Mouse (Mus musculus) heart, embryonic 11.5 days (tissue): ENCODE measurements around the gene Fto. TPM values are rescaled to one million over a fixed set of nuclear protein-coding genes. Genes with fewer than 3 reads are reported as not detected.

ENCODE experiments used
- ATAC-seq: fragments of 200-750 bp; cut with Nextera tagmentation; replicated peaks from 2 replicates; pipeline ENCODE4 v1.8.0; 2017; ENCODE audit warnings: moderate library complexity; ENCODE audit not compliant: insufficient number of reproducible peaks, low FRiP score, low TSS enrichment
- H3K27ac ChIP-seq: fragments of 300-500 bp; sonication (generic); 2 replicates; pipeline ENCODE4 v1.5.1; 2014; ENCODE audit warnings: mild to moderate bottlenecking, low read depth, low read length
- H3K27me3 ChIP-seq: fragments of 300-500 bp; sonication (generic); 2 replicates; pipeline ENCODE4 v1.6.1; 2014; ENCODE audit warnings: mild to moderate bottlenecking, low read length, mixed read lengths; ENCODE audit not compliant: control insufficient read depth, insufficient read depth
- H3K36me3 ChIP-seq: fragments of 300-500 bp; sonication (generic); 2 replicates; pipeline ENCODE4 v1.6.1; 2014; ENCODE audit warnings: mild to moderate bottlenecking, low read length, moderate library complexity, mixed read lengths; ENCODE audit not compliant: control insufficient read depth, insufficient read depth
- H3K4me1 ChIP-seq: fragments of 300-500 bp; sonication (generic); 2 replicates; pipeline ENCODE4 v1.6.1; 2014; ENCODE audit warnings: low read length; ENCODE audit not compliant: control insufficient read depth, insufficient read depth
- H3K4me2 ChIP-seq: fragments of 300-500 bp; sonication (generic); 2 replicates; pipeline ENCODE4 v1.6.1; 2014; ENCODE audit warnings: mild to moderate bottlenecking, moderate library complexity
- H3K4me3 ChIP-seq: fragments of 300-500 bp; sonication (generic); 2 replicates; pipeline ENCODE4 v1.5.1; 2014; ENCODE audit warnings: low read depth, low read length
- H3K9ac ChIP-seq: fragments of 300-500 bp; sonication (generic); 2 replicates; pipeline ENCODE4 v1.6.1; 2014; ENCODE audit warnings: mild to moderate bottlenecking, low read depth, low read length, moderate library complexity
- H3K9me3 ChIP-seq: fragments of 300-500 bp; sonication (generic); replicated peaks from 2 replicates; pipeline ENCODE4 v1.6.1; 2016; ENCODE audit warnings: low read length; ENCODE audit not compliant: control insufficient read depth
- WGBS: fragments of 180-500 bp; shearing (Covaris S2); extraction: QIAGEN DNeasy Blood & Tissue Kit; methylation state at CpG from one replicate; pipeline ENCODE4 v1.1.7; 2014; ENCODE audit not compliant: insufficient replicate concordance; 5-methylcytosine and 5-hydroxymethylcytosine counted together
- polyA plus RNA-seq: library from polyadenylated mRNA; unstranded; fragments of >200 nt; fragmentation: Nextera tagmentation; extraction: Ambion mirVana; gene quantifications from 2 replicates; pipeline ENCODE4 v1.2.1, GENCODE M21; 2014

Gene Fto
- polyA plus RNA-seq, 1 experiment from 2014 or later: 70.1 TPM

DNA sequence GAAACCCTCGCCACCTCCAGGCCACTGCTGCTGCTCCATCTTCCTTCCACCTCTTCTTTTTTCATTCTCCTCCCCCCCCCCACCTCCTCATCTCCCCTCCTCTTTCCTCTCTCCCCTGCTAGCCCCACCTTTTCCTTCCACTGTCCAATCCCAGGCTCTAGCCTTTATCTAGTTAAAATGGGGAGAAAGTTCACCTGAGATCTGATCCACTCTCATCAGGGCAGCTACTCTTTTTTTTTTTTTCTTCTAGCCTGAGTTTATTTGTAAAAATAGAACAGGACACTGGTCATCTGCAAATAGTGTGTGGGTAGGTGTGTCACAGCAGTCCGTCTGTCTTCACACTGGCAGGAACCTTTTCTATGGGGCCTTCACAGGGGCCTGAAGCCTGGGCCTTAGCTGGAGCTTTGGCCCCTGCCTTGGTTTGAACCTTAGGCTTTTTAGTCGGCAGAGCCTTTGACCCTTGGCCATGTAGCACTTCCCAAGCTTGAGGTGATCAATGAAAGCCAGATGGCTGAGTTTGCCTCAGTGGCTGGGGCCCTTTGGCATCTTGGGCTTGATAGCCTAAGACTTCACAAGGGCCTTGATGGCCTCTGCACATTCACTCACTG lies 117.1 kb downstream of the Fto start:
- Histone ChIP-seq H3K9ac (no peak overlapping the region), H3K36me3 (no peaks in the 10 kb centered on the region; the same call in 1 of the 2 replicates), H3K4me2 (no peak overlapping the region), H3K9me3 (no peaks in the 10 kb centered on the region), H3K4me1 (0 out of 2 replicates have a peak, but pooled peaks cover under 1% of the 10 kb centered on the region), H3K27me3 (no peaks in the 10 kb centered on the region), H3K27ac (no peak overlapping the region), H3K4me3 (no peak overlapping the region)
- ATAC-seq: no peak
- 83% methylated on average over 3 of the region's 3 CpGs for WGBS

DNA sequence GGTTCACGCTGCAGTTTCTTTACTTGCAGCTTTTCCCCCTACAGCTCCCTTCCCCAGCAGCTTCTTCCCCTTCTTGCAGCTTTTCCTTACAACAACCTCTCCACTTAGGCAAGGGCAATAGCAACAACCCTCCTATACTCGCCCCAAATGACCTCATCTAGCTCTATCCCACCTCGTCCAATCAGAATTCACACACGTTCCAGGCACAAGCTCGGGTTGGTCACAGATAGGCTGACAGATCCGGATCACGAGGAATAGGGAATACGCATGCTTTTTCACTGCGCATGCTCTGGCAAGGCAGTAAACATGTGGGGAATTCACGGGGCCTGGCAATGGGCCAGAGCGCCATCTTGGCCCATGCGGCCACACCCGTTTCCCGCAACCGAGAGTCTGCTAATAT lies 122.7 kb downstream of the Fto start:
- no peak overlapping the region for H3K27ac ChIP-seq
- ATAC-seq: no peak
- WGBS: 95% methylated on average over 15 of the region's 15 CpGs
- no peaks in the 10 kb centered on the region for H3K9me3 ChIP-seq
- no peak overlapping the region for H3K4me2 ChIP-seq
- no peaks in the 10 kb centered on the region for H3K27me3 ChIP-seq
- no peak overlapping the region for H3K4me3 ChIP-seq
- H3K9ac ChIP-seq: no peak overlapping the region
- H3K4me1 ChIP-seq: no peaks in the 10 kb centered on the region
- H3K36me3 ChIP-seq: no peaks in the 10 kb centered on the region; the same call in 1 of the 2 replicates

- 59% methylated on average over 4 of the region's 4 CpGs for WGBS
- H3K9me3 ChIP-seq: no peaks in the 10 kb centered on the region
- H3K9ac ChIP-seq: no peak overlapping the region
- ATAC-seq: no peak
- no peak overlapping the region for H3K4me2 ChIP-seq
- no peak overlapping the region for H3K4me3 ChIP-seq
- H3K27me3 ChIP-seq: no peaks in the 10 kb centered on the region
- no peaks in the 10 kb centered on the region for H3K36me3 ChIP-seq
- peaks cover 5% of the 10 kb centered on the region; the same call in 1 of the 2 replicates for H3K4me1 ChIP-seq
- no peak overlapping the region for H3K27ac ChIP-seq
These were observed 130.6 kb downstream of the Fto start for GRCm38 (mm10) chr8:91443911-91444310.

DNA sequence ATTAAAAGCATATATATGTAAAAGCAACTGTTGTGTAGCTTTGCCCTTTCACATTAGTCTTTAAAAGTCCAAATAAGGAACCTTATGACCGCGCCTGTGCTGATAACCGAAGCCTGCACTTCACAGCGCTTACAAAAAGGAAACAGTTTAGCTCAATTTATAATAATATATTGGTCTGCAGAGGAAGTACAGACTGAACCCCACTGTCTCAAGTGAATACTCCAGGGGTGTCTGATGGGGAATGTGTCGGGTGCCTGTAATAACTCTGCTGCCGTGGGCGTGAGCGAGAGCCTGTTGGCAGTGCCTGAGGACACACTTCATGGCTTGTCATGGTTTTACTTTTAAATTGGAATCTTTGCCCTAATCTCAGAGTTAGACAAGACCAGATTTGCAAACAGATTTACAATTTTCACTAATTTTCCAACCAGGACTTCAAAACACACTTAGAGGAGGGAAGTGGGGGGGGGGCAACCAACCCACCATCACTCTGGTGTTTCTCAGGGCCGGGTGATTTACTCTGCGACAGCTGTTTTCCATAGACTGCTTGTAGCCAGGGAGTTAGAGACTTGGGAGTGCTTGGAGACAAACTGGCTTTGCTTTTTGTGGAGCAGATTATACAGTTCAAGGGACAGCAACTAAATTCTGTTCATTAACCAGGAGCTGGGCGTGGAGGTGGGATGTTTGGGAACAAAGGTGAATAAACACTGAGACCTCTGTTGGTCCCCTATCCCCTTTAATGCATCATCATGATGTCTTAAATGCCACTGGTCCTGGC lies 131.5 kb downstream of the Fto start:
- ATAC-seq: no peak
- WGBS: 81% methylated on average over 11 of the region's 11 CpGs
- Histone ChIP-seq H3K4me2 (no peak overlapping the region), H3K27me3 (no peaks in the 10 kb centered on the region), H3K27ac (no peak overlapping the region), H3K9me3 (no peaks in the 10 kb centered on the region), H3K9ac (no peak overlapping the region), H3K4me3 (no peak overlapping the region), H3K36me3 (no peaks in the 10 kb centered on the region), H3K4me1 (peaks cover 5% of the 10 kb centered on the region; the same call in 1 of the 2 replicates)

DNA sequence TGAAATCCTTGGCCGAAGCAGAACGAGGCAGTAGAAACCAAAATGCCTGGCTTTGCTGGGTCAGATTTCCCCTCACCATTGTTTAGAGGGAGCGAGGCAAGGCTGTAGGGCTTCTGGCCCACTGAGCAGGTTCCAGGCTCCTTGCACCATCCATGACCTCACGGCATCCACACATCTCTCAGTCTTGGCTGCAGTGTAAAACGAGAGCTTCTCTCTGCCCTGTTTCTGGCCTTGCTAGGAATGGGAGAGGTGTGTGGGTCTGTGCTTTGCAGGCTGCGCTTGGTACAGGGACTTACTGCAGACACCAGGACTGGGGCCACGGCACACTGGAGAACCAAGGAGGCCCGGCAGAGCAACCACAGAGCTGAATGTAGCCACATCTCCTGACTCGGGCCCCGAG lies 132.2 kb downstream of the Fto start:
- no peak for ATAC-seq
- H3K36me3 ChIP-seq: no peaks in the 10 kb centered on the region
- H3K27ac ChIP-seq: no peak overlapping the region
- no peak overlapping the region for H3K4me3 ChIP-seq
- H3K4me1 ChIP-seq: peaks cover 5% of the 10 kb centered on the region; the same call in 1 of the 2 replicates
- H3K4me2 ChIP-seq: no peak overlapping the region
- H3K27me3 ChIP-seq: no peaks in the 10 kb centered on the region
- no peaks in the 10 kb centered on the region for H3K9me3 ChIP-seq
- 78% methylated on average over 10 of the region's 10 CpGs for WGBS
- H3K9ac ChIP-seq: no peak overlapping the region

DNA sequence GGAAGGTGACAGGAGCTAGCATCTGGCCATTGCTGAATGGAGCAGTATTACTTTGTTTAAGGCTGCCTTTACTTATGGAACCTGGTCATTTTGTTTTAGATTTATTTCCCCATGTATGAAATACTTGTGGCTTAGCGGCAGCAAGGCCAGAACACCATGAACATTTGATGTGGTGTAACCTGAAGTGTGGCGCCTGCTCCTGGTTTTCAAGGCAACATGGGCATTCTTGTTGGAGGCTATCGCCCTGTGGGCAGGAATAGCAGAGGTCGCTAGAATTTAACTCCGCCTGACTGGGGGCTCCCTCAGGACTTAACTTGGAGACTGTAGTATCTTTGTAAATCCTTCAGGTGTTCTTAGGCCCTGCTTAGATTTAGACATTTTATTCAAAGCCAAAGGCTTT lies 132.7 kb downstream of the Fto start:
- Histone ChIP-seq H3K27me3 (no peaks in the 10 kb centered on the region), H3K4me1 (peaks cover 5% of the 10 kb centered on the region; the same call in 1 of the 2 replicates), H3K27ac (no peak overlapping the region), H3K9me3 (no peaks in the 10 kb centered on the region), H3K9ac (no peak overlapping the region), H3K36me3 (no peaks in the 10 kb centered on the region), H3K4me3 (no peak overlapping the region), H3K4me2 (no peak overlapping the region)
- no peak for ATAC-seq
- 91% methylated on average over 5 of the region's 5 CpGs for WGBS

GRCm38 (mm10) chr8:91448667-91449329 lies 135.5 kb downstream of the Fto start:
- Histone ChIP-seq H3K27me3 (no peaks in the 10 kb centered on the region), H3K4me1 (peaks cover 5% of the 10 kb centered on the region; the same call in 1 of the 2 replicates), H3K4me2 (no peak overlapping the region), H3K9me3 (no peaks in the 10 kb centered on the region), H3K36me3 (no peaks in the 10 kb centered on the region), H3K9ac (no peak overlapping the region), H3K27ac (no peak overlapping the region), H3K4me3 (no peak overlapping the region)
- WGBS: 84% methylated on average over 7 of the region's 7 CpGs
- ATAC-seq: no peak

DNA sequence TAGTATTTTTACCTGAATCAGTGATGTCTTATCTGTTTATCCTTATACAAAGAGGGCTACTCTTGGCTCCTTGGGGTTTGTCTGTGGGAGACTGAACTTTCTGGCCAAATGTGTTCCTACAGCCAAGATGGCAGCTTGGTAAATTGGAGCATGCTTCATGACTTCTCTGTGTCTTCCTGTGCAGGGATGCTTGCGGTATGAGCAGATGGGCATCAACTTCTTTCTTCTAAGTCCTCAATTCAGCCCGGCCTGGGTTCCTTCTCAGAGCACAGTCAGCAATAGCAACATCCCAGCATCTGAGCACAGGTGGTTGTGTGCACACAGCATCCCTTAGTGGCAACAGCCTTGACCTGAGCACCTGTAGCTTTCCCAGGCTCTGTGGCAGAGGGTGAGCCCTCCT lies 141.6 kb downstream of the Fto start:
- H3K4me3 ChIP-seq: no peak overlapping the region
- no peak overlapping the region for H3K27ac ChIP-seq
- WGBS: 84% methylated on average over 2 of the region's 2 CpGs
- ATAC-seq: no peak
- no peak overlapping the region for H3K9ac ChIP-seq
- H3K36me3 ChIP-seq: no peaks in the 10 kb centered on the region
- H3K4me1 ChIP-seq: no peaks in the 10 kb centered on the region; the same call in 1 of the 2 replicates
- H3K4me2 ChIP-seq: no peak overlapping the region
- H3K27me3 ChIP-seq: no peaks in the 10 kb centered on the region
- H3K9me3 ChIP-seq: no peaks in the 10 kb centered on the region
